Mouse (Mus musculus) sigmoid colon, adult 10 weeks (tissue): ENCODE data around the gene Itgbl1. TPM values are rescaled to one million over a fixed set of nuclear protein-coding genes. Genes with fewer than 3 reads are reported as not detected.

ENCODE experiments used
- polyA plus RNA-seq: library from polyadenylated mRNA; stranded (reverse); fragments of 350-450 nt; fragmentation: Illumina TruSeq; extraction: RNeasy Lipid Tissue Mini Kit (QIAGEN cat#74804); gene quantifications from one replicate; pipeline ENCODE4 v1.2.3, GENCODE M21; 2014; ENCODE audit warnings: low read depth, low replicate concordance

The Itgbl1 gene
- 0.32 TPM for polyA plus RNA-seq

GRCm38 (mm10) chr14:123659921-123660385, at the start of gene Itgbl1:
Itgbl1 (plus strand) TSS chr14:123659971.

GRCm38 (mm10) chr14:123626501-123627179, 33.1 kb upstream of the Itgbl1 start, which contains the start of gene Nalcn:
Nalcn (minus strand) TSS chr14:123627144.

Other genes with a start within 250 kb of the Itgbl1 start
- 1.1 TPM for gene Nalcn, start 32.8 kb upstream of the Itgbl1 start, polyA plus RNA-seq